Mouse (Mus musculus) forebrain, embryonic 12.5 days (tissue): Measurements from ENCODE around the gene Glrp1. TPM values are rescaled to one million over a fixed set of nuclear protein-coding genes. Genes with fewer than 3 reads are reported as not detected.

Experiments used
- ATAC-seq: fragments of 200-750 bp; cut with Nextera tagmentation; 2 replicates; pipeline ENCODE4 v1.8.0; 2017; ENCODE audit warnings: moderate TSS enrichment; ENCODE audit not compliant: low FRiP score
- H3K27ac ChIP-seq: fragments of 300-500 bp; sonication (generic); 2 replicates; pipeline ENCODE4 v1.5.1; 2016; ENCODE audit warnings: mild to moderate bottlenecking
- H3K27me3 ChIP-seq: fragments of 300-500 bp; sonication (generic); 2 replicates; pipeline ENCODE4 v1.6.1; 2016; ENCODE audit warnings: mild to moderate bottlenecking
- H3K36me3 ChIP-seq: fragments of 300-500 bp; sonication (generic); replicated peaks from 2 replicates; pipeline ENCODE4 v1.6.1; 2016; ENCODE audit warnings: mild to moderate bottlenecking
- H3K4me1 ChIP-seq: fragments of 300-500 bp; sonication (generic); 2 replicates; pipeline ENCODE4 v1.6.1; 2016
- H3K4me2 ChIP-seq: fragments of 300-500 bp; sonication (generic); 2 replicates; pipeline ENCODE4 v1.6.1; 2016; ENCODE audit warnings: mild to moderate bottlenecking, moderate library complexity
- H3K4me3 ChIP-seq: fragments of 300-500 bp; sonication (generic); replicated peaks from 2 replicates; pipeline ENCODE4 v1.5.1; 2016; ENCODE audit warnings: mild to moderate bottlenecking
- H3K9ac ChIP-seq: fragments of 300-500 bp; sonication (generic); 2 replicates; pipeline ENCODE4 v1.6.1; 2016; ENCODE audit warnings: mild to moderate bottlenecking
- H3K9me3 ChIP-seq: fragments of 300-500 bp; sonication (generic); 2 replicates; pipeline ENCODE4 v1.6.1; 2016
- WGBS: fragments of 180-500 bp; shearing (Covaris S2); methylation state at CpG from one replicate; pipeline ENCODE4 v1.1.7; 2016; 5-methylcytosine and 5-hydroxymethylcytosine counted together
- polyA plus RNA-seq: library from polyadenylated mRNA; unstranded; fragments of >200 nt; fragmentation: Nextera tagmentation; extraction: Ambion mirVana; gene quantifications from 2 replicates; pipeline ENCODE4 v1.2.1, GENCODE M21; 2016

Gene Glrp1
- polyA plus RNA-seq, 1 experiment from 2014 or later, result not detected

DNA sequence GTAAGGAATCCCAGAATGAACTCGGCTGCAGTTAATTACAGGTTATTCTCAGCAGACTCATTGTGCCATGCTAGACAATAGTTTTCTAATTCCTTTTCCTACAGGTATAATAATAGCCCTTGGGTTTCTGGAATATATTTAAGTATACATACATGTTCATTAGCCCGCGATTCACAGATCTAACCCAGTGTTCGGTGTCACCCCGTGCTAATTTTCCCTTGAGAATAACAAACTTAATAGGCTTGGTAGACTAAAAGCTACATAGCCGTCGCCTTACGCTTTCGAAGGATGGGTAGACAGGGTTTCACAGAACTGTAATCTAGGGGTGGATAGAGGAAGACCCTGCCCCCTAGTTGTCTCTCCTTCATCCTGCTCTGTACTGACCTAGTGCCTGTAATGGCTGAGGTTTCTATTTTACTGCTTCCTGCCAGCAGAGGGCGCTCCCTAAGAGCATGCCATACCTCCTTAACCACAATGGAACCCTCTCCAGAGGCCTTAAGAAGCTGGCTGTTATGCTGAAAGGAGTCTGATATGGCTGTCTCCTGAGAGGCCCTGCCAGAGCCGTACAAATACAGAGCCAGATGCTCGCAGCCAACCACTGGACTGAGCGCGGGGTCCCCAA is 53.3 kb downstream of the Glrp1 start:
- Histone ChIP-seq H3K4me3 (no peak overlapping the region), H3K27ac (no peak overlapping the region), H3K4me2 (no peak overlapping the region), H3K4me1 (0 out of 2 replicates have a peak, but pooled peaks cover 2% of the 10 kb centered on the region), H3K9me3 (no peaks in the 10 kb centered on the region), H3K9ac (no peak overlapping the region), H3K27me3 (no peaks in the 10 kb centered on the region), H3K36me3 (no peaks in the 10 kb centered on the region)
- ATAC-seq, result peak; percentile 83
- 50% methylated on average over 14 of the region's 14 CpGs for WGBS

- Histone ChIP-seq H3K27me3 (no peaks in the 10 kb centered on the region), H3K4me1 (0 out of 2 replicates have a peak, but pooled peaks cover 2% of the 10 kb centered on the region), H3K9ac (no peak overlapping the region), H3K9me3 (no peaks in the 10 kb centered on the region), H3K36me3 (no peaks in the 10 kb centered on the region), H3K4me2 (no peak overlapping the region), H3K27ac (no peak overlapping the region), H3K4me3 (no peak overlapping the region)
- no peak for ATAC-seq
- 77% methylated on average over 3 of the region's 3 CpGs for WGBS
Measured at GRCm38 (mm10) chr1:88455761-88456160, 54.1 kb downstream of the Glrp1 start.

DNA sequence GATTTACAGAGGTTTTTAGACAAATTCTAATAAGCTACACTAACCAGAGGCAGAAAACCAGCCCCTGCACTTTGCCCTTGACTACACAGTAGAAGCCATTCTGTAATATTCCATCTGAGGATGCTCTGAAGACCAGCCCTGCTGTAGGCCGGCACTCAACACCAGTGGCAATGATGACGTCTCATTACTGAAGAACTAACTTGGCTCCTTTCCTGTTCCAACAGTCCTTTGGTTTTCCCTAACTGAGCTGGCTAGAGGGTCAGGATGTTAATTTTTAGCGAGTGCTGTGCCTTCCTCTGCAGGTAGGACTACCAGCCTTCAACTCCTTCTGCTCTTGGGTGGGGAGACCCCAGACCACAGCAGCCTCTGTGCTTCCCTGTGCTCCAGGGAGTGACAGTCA is 55.2 kb downstream of the Glrp1 start:
- no peak for ATAC-seq
- H3K9ac ChIP-seq, result no peak overlapping the region
- WGBS, result 62% methylated on average over 3 of the region's 3 CpGs
- H3K36me3 ChIP-seq, result no peaks in the 10 kb centered on the region
- H3K4me2 ChIP-seq, result no peak overlapping the region
- 0 out of 2 replicates have a peak, but pooled peaks cover 2% of the 10 kb centered on the region for H3K4me1 ChIP-seq
- H3K27ac ChIP-seq, result no peak overlapping the region
- H3K9me3 ChIP-seq, result no peaks in the 10 kb centered on the region
- no peak overlapping the region for H3K4me3 ChIP-seq
- no peaks in the 10 kb centered on the region for H3K27me3 ChIP-seq

GRCm38 (mm10) chr1:88452198-88452597 is 57.7 kb downstream of the Glrp1 start:
- H3K27ac ChIP-seq, result no peak overlapping the region
- H3K4me3 ChIP-seq, result no peak overlapping the region
- no peaks in the 10 kb centered on the region for H3K27me3 ChIP-seq
- H3K4me2 ChIP-seq, result no peak overlapping the region
- WGBS, result 86% methylated on average over 6 of the region's 6 CpGs
- H3K9me3 ChIP-seq, result no peaks in the 10 kb centered on the region
- H3K4me1 ChIP-seq, result peaks cover 6% of the 10 kb centered on the region; the same call in 1 of the 2 replicates
- no peak for ATAC-seq
- no peaks in the 10 kb centered on the region for H3K36me3 ChIP-seq
- H3K9ac ChIP-seq, result no peak overlapping the region

DNA sequence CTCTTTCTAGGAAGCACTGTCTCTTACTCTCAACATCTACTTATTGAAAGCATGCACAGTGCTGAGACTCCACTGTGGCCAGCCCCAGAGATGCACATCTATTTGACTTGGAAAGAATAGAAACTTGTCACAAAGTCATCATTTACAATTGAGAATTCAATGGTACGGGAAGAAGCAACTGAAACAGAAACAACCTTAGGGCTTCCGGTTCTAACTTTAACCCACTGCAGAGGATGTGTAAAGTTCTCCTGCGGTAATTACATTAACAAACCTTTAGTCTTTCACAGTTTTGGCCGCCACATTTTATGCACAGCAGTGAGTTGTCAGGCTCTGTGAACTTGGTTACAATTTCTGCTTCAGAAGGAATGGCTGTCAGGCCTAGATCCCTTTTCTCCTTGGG is 59.2 kb downstream of the Glrp1 start:
- no peak for ATAC-seq
- peaks cover 18% of the 10 kb centered on the region for H3K4me1 ChIP-seq
- WGBS, result 91% methylated on average over 4 of the region's 4 CpGs

More for the DNA sequence above, 59.2 kb downstream of the Glrp1 start:
- Histone ChIP-seq H3K27me3 (no peaks in the 10 kb centered on the region), H3K9me3 (no peaks in the 10 kb centered on the region), H3K4me2 (no peak overlapping the region), H3K27ac (no peak overlapping the region), H3K4me3 (no peak overlapping the region), H3K9ac (no peak overlapping the region), H3K36me3 (no peaks in the 10 kb centered on the region)

Other genes with a start within 250 kb of the Glrp1 start
- gene Hjurp, start 232.4 kb downstream of the Glrp1 start, polyA plus RNA-seq, result 209 and 210 TPM in 2 replicates
- gene Trpm8, start 232.4 kb downstream of the Glrp1 start, polyA plus RNA-seq, result not detected in 2 replicates
- gene Spp2, start 103.1 kb downstream of the Glrp1 start, polyA plus RNA-seq, result not detected in 2 replicates
- gene Arl4c, start 192.2 kb upstream of the Glrp1 start, polyA plus RNA-seq, result 34.7 and 35.2 TPM in 2 replicates